Mouse (Mus musculus) T-cell, adult 2 months (primary cell): ENCODE data around the gene Gm7358.
"Not testable (repeated sequence)": the region's sequence is repeated elsewhere in the genome, so short reads cannot be mapped to it uniquely, and the experiment has no call there.

Experiments
- DNase-seq: peaks from one replicate; pipeline ENCODE4 v3.0.0; 2022; ENCODE audit warnings: low spot score

Gene Gm7358

DNA sequence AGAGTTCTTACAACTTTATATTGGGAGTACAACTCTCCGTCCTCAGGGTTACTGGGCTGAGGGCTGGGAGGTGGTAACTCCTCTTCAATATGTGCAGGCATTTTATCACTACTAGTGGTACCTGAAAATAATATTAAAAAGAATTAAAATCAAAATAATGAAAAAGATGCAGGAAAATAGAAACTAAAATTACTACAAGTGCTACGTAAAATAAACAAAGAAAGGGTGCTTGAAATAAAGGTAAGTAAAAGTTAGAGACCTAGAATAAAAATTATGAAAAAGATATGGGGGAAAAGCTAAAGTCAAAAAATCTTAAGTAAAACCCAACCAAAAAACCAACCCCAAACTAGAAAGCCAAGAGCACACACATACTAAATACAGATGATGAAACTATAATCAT, at the start of gene Gm7358:
Gm7358 (minus strand) TSS at position 101 of the 400 bp plus-strand sequence.
- not testable (repeated sequence) for DNase-seq

DNA sequence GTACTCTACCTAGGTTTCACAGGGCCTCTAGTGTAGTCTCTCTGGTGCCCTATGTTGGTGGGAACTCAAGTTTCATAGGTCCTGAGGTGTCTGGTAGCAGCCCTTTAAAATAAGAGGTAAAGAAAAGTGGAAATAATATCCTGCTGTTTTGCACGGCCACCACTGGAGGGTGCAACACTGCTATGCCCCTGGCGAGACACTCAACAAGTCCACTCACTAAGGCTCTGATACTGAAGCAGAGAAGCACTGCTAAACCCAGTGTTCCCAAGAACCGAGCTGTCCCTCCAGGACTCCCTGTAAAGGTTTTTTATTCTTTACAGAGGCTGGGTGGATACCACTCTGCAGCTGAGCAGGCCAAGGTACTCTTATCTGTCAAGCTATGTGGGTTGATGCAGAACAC, 43.7 kb upstream of the Gm7358 start:
- DNase-seq = peak; percentile 1

GRCm38 (mm10) chr17:14101446-14101980, 42.2 kb upstream of the Gm7358 start:
- DNase-seq = not testable (repeated sequence)

GRCm38 (mm10) chr17:14099886-14100285, 40.6 kb upstream of the Gm7358 start:
- not testable (repeated sequence) for DNase-seq

DNA sequence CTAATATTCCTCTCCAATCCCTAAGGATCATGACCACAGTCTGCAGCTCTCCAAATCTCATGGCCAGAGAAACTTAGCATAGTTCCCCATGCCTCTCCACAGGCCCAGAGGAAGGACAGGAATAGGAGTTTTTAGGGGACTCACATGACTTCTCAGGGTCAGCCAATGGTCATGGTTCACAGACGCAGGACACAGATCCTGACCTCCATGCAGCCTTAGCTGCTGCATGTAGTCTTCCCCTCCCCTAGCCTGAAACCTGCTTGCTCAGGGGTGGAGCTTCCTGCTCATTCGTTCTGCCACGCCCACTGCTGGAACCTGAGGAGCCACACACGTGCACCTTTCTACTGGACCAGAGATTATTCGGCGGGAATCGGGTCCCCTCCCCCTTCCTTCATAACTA, 34.8 kb upstream of the Gm7358 start:
- DNase-seq = not testable (repeated sequence)

GRCm38 (mm10) chr17:14086629-14087028, 27.3 kb upstream of the Gm7358 start:
- DNase-seq = not testable (repeated sequence)

DNA sequence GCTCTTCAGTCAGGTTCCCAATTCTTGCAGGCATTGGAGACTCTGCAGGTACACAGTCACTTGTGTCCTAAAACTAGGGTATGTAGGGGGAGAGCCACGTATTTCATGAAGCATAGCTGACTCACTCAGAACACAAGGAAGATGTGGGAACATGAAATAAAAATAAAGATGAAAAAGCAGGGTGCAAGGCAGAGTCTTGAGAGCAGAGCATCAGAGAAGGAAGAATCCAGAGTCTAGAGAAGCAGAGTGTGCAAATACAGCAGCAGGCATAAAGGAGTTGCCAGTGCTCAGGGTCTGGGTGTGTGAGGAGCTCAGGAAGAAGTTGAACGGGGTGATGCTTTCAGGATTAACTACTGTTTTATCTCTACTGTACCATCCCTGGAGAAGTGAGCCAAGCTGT, 17.5 kb downstream of the Gm7358 start:
- not testable (repeated sequence) for DNase-seq

GRCm38 (mm10) chr17:14037012-14037411, 22.3 kb downstream of the Gm7358 start:
- not testable (repeated sequence) for DNase-seq

GRCm38 (mm10) chr17:14036113-14036512, 23.2 kb downstream of the Gm7358 start:
- DNase-seq = not testable (repeated sequence)
